Mouse (Mus musculus) hindlimb bud, embryonic 11.5 days (tissue): ENCODE data around the gene Gm30083.

ENCODE experiments used
- DNase-seq: peaks from one replicate; pipeline ENCODE4 v3.0.0-alpha.2; 2012; ENCODE audit warnings: low read depth, low spot score; ENCODE audit errors: extremely low spot score

The Gm30083 gene

GRCm38 (mm10) chr14:34015063-34015462 lies at the start of gene Gm30083:
Gm30083 (minus strand) TSS chr14:34015182.
- DNase-seq, result no peak

- no peak for DNase-seq
These were observed 37.5 kb upstream of the Gm30083 start, which contains the start of gene Antxrl for GRCm38 (mm10) chr14:34052516-34052915. Antxrl (plus strand) TSS chr14:34052707.

- no peak for DNase-seq
These were observed 35.3 kb upstream of the Gm30083 start for GRCm38 (mm10) chr14:34050101-34050779.

- no peak for DNase-seq
These were observed 28.4 kb upstream of the Gm30083 start for GRCm38 (mm10) chr14:34043341-34043740.

GRCm38 (mm10) chr14:34041241-34041640 lies 26.3 kb upstream of the Gm30083 start:
- no peak for DNase-seq

- DNase-seq, result no peak
These were observed 19.0 kb upstream of the Gm30083 start for GRCm38 (mm10) chr14:34033841-34034610.

- DNase-seq, result no peak
These were observed 11.7 kb upstream of the Gm30083 start for GRCm38 (mm10) chr14:34026710-34027109.

GRCm38 (mm10) chr14:34016938-34017337 lies 2.0 kb upstream of the Gm30083 start:
- DNase-seq, result no peak

GRCm38 (mm10) chr14:34016381-34016780 lies 1.4 kb upstream of the Gm30083 start, which contains the start of gene Gm5460:
Gm5460 (plus strand) TSS chr14:34016758.
- DNase-seq, result no peak

- no peak for DNase-seq
These were observed 12.6 kb downstream of the Gm30083 start for GRCm38 (mm10) chr14:34002358-34002757.

GRCm38 (mm10) chr14:34001445-34001844 lies 13.5 kb downstream of the Gm30083 start:
- no peak for DNase-seq

- DNase-seq, result no peak
These were observed 14.9 kb downstream of the Gm30083 start for GRCm38 (mm10) chr14:34000076-34000475.

GRCm38 (mm10) chr14:33997427-33997826 lies 17.6 kb downstream of the Gm30083 start:
- no peak for DNase-seq

- no peak for DNase-seq
These were observed 21.3 kb downstream of the Gm30083 start for GRCm38 (mm10) chr14:33993521-33994289.

- DNase-seq, result no peak
These were observed 21.9 kb downstream of the Gm30083 start for GRCm38 (mm10) chr14:33993051-33993450.

GRCm38 (mm10) chr14:33991971-33992370 lies 23.0 kb downstream of the Gm30083 start:
- DNase-seq, result no peak

- no peak for DNase-seq
These were observed 25.8 kb downstream of the Gm30083 start for GRCm38 (mm10) chr14:33989201-33989600.

- peak; percentile 12 for DNase-seq
These were observed 36.4 kb downstream of the Gm30083 start, which contains the start of gene Zfp488 for GRCm38 (mm10) chr14:33978604-33979059. Zfp488 (minus strand) TSS chr14:33978764.

- no peak for DNase-seq
These were observed 37.2 kb downstream of the Gm30083 start for GRCm38 (mm10) chr14:33977748-33978147.

GRCm38 (mm10) chr14:33974752-33975151 lies 40.2 kb downstream of the Gm30083 start:
- DNase-seq, result no peak

GRCm38 (mm10) chr14:33972679-33973078 lies 42.3 kb downstream of the Gm30083 start:
- DNase-seq, result no peak
